Mouse (Mus musculus) monocyte, adult 5-6 weeks (primary cell): Measurements from ENCODE around the gene Pitpnc1. TPM values are rescaled to one million over a fixed set of nuclear protein-coding genes. Genes with fewer than 3 reads are reported as not detected.

Experiments
- ATAC-seq: fragments of 153-309, 156-312 bp; replicated peaks from 2 replicates; pipeline ENCODE4 v1.8.0; 2017; ENCODE audit warnings: mild to moderate bottlenecking; ENCODE audit not compliant: low TSS enrichment, insufficient number of reproducible peaks, severe bottlenecking, poor library complexity, low FRiP score
- total RNA-seq: library from RNA; stranded (forward); fragments of 200-1000, 200-491, 200-594 nt; gene quantifications from 3 replicates; pipeline ENCODE4 v1.2.3, GENCODE M21; 2017

The Pitpnc1 gene
- total RNA-seq, 1 experiment from 2014 or later, result 18.5 TPM

- ATAC-seq, result no peak
Observed at GRCm38 (mm10) chr11:107276337-107276736, 194.2 kb downstream of the Pitpnc1 start.

GRCm38 (mm10) chr11:107275902-107276301, 194.6 kb downstream of the Pitpnc1 start:
- ATAC-seq, result no peak

- no peak for ATAC-seq
Observed at GRCm38 (mm10) chr11:107274206-107274605, 196.3 kb downstream of the Pitpnc1 start.

- no peak for ATAC-seq
Observed at GRCm38 (mm10) chr11:107272351-107272975, 198.0 kb downstream of the Pitpnc1 start.

GRCm38 (mm10) chr11:107270564-107270963, 199.9 kb downstream of the Pitpnc1 start:
- ATAC-seq, result no peak

GRCm38 (mm10) chr11:107267522-107267921, 203.0 kb downstream of the Pitpnc1 start:
- ATAC-seq, result no peak

- ATAC-seq, result no peak
Observed at GRCm38 (mm10) chr11:107265861-107266260, 204.6 kb downstream of the Pitpnc1 start.

- ATAC-seq, result no peak
Observed at GRCm38 (mm10) chr11:107264889-107265615, 205.4 kb downstream of the Pitpnc1 start.

- no peak for ATAC-seq
Observed at GRCm38 (mm10) chr11:107263838-107264237, 206.7 kb downstream of the Pitpnc1 start.

GRCm38 (mm10) chr11:107259428-107259827, 211.1 kb downstream of the Pitpnc1 start:
- ATAC-seq, result no peak

GRCm38 (mm10) chr11:107255185-107255584, 215.3 kb downstream of the Pitpnc1 start:
- ATAC-seq, result 0 out of 2 replicates have a peak, but pooled peaks have one; percentile 27

- no peak for ATAC-seq
Observed at GRCm38 (mm10) chr11:107254181-107254580, 216.3 kb downstream of the Pitpnc1 start.

- ATAC-seq, result no peak
Observed at GRCm38 (mm10) chr11:107252026-107252425, 218.5 kb downstream of the Pitpnc1 start.

GRCm38 (mm10) chr11:107251460-107251859, 219.0 kb downstream of the Pitpnc1 start:
- no peak for ATAC-seq

GRCm38 (mm10) chr11:107250882-107251281, 219.6 kb downstream of the Pitpnc1 start:
- no peak for ATAC-seq

- ATAC-seq, result no peak
Observed at GRCm38 (mm10) chr11:107248753-107249152, 221.7 kb downstream of the Pitpnc1 start.

- no peak for ATAC-seq
Observed at GRCm38 (mm10) chr11:107245657-107246056, 224.8 kb downstream of the Pitpnc1 start.

- no peak for ATAC-seq
Observed at GRCm38 (mm10) chr11:107243126-107243525, 227.4 kb downstream of the Pitpnc1 start.

- ATAC-seq, result no peak
Observed at GRCm38 (mm10) chr11:107241678-107242077, 228.8 kb downstream of the Pitpnc1 start.

- no peak for ATAC-seq
Observed at GRCm38 (mm10) chr11:107238506-107238905, 232.0 kb downstream of the Pitpnc1 start.
